Mouse (Mus musculus) c-Kit-positive CD71-negative TER-119-negative erythroid progenitor cells, embryonic 14.5 days (primary cell): ENCODE results near the gene Ccdc88a.
"Not testable (repeated sequence)": the region's sequence is repeated elsewhere in the genome, so short reads cannot be mapped to it uniquely, and the experiment has no call there.

Experiments used
- DNase-seq: peaks from one replicate; pipeline ENCODE4 v3.0.0-alpha.2; 2013; ENCODE audit warnings: low read depth

The Ccdc88a gene

DNA sequence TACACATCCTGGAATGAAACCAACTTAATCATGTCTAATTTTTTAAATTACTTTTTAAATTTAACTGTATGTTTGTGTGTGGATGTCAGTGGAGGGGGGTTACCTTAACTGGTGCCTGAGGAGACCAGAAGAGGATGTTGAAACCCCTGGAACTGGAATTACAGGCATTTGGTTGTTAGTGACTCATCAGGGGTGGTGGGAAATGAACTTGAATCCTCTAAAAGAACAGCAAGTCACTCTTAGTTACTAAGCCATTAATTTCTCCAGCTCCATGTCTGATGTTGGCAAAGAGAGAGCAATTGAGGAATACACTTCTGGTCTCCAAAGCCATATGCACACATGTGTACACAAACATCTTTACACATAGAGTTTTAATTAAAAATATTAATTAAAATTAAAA is 101.2 kb downstream of the Ccdc88a start:
- DNase-seq = no peak

DNA sequence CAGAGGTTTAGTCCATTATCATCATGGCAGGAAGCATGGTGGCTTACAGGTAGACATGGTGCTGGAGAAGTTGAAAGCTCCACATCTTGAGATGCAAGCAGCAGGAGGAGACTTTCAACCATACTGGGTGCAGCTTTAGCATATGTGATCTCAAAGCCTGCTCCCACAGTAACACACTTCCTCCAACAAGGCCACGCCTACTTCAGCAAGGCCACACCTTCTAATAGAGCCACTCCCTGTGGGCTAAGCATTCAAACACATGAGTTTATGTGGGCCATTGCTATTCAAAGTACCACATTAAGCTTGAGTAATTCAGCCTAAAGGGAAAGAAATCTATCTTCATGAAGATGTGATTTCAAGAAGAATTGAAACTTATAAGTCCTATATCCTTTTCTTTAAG is 119.7 kb downstream of the Ccdc88a start:
- no peak for DNase-seq

DNA sequence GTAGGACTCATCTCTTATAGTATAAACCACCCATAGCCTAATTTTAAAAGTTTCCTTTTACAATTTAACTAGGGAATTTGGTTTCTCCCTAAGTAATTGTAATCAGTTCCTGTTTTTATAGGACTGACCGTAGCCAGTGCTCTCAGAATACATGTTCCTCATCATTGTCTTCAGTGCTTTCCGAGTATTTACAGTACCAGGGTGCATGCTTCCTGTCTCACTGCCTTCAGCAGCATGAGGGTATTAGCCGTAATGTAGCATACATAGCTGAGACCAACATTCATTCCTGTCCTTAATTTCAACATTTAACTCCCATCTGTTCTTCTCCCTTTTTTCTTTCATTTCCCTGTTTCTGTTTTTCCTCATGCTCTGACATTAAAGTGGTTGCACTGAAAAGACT is 123.5 kb downstream of the Ccdc88a start:
- DNase-seq = no peak

DNA sequence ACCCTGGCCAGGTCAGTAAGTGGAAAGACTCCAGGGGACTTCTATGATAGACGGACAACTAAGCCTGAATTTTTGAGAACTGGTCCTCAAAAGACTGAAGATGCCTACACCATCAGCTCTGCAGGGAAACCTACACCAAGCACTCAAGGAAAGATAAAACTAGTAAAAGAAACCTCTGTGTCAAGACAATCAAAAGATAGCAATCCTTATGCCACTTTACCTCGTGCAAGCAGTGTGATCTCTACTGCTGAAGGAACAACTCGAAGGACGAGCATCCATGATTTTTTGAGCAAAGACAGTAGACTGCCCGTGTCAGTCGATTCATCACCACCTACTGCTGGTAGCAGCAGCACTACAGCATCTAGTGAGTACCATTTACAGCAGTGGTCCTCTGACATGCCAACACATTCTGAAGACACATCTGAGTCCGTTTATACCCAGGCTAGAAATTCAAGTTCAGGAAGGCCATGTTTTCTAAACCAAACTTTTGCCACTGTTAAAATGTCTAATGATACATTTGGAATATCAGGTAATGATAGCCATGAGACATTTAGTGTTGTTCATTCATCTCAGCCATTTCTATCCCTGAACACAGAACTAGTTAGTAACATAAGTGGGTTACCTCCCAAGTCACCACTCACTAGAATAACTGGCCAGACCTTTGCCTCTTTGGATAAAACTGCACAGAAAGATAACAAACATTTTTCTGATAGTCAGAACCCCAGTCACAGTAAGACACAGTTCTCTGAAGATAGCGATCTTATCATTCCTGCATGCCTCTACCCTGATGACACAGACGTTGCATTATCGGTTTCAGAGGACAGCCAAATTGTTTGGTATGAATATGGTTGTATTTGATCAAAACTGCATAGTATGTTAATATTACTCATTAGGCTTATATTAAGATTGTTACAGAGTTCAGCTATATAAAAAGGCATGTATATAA is 130.8 kb downstream of the Ccdc88a start:
- DNase-seq = no peak

DNA sequence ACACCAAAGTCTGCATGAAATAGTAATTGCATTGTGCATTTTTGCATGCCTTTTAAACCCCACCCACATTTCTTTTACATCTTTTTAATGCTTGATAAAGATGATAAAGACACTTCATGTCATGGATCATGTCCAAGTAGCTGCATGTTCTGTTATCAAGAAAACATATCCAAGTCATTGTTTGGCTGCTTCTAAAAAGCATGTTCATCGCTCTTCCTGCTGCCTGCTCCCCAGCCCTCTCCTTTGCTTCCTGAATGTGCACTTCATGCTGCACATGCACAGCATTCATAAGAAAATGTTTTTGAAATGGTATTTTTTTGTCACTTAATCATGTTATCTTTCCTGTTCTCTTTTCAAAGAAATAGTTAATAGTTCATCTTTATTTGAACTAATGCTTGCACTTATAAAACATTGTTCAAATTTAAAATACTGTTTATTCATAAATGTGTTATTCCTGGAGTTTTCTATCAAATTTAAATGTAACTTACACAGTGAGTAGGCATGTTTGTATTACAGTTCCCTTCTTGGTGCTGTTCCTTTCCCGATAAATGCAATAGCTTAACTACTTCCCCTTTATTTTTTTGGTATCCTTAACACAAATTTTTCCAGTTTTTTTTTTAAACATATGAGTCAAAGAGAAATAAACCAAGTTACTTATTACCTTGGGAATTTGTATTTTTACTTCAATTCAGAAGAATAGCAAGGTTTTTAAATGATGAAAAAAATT is 131.6 kb downstream of the Ccdc88a start:
- DNase-seq = no peak

DNA sequence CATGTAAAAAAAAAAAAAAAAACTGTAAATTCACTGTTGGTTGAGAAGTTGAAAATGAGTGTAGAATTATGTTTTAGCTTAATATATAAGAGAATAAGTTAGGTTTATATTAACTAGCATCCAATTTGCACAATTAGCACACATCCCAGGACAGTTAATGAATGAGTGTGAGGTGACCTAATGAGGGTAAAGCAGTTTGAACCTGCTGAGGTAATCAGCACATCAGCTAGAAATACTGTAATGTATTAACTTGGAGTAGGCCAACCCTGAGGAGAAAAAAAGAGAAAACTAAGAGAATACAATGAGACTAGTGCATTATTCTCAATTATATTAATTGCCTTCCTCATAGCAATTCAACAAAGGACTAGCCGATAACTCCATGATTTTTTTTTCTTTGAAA is 136.0 kb downstream of the Ccdc88a start:
- no peak for DNase-seq

DNA sequence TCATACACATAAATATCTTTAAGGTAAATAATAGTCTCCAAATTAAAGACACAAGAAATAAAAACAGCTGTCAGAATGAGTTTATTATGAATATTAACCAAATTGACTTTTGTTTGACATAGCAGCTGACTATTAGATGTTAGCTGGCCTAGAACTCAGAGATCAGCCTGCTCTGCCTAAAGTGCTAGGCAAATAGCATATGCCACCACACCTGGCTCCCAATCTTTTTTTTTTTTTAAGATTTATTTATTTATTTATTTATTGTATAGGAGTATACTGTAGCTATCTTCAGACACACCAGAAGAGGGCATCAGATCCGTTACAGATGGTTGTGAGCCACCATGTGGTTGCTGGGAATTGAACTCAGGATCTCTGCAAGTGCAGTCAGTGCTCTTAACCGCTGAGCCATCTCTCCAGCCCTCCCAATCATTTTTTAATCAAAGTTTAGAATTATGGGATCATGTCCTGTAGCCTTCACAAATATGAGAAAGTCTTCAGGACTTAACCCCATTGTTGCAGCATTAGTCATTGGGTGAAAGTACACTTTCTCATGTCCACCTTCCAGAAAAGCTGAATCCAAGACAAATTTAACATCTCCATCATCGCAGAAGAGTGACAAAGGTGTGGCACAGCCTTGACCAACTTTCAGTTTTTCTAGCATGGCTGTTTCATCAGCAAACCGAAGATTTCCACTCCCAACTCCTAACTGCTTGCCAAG is 139.5 kb downstream of the Ccdc88a start:
- no peak for DNase-seq

DNA sequence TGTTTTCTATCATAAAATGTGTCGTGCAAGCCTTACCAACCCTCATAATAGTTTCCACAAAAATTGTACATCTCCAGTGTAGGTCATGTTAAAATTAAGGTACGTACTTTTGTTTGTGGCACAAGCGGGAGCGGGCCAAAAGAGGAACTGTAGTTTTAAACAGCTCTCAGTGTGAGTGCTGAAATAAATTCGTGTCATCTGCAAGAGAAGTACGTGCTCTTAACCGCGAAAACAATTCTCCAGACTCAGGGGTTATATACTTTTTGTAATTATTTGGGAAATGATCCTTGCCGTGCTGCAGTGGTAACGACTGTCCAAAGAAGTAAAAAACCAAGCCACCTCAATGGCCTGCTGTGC is 140.8 kb downstream of the Ccdc88a start:
- DNase-seq = no peak

DNA sequence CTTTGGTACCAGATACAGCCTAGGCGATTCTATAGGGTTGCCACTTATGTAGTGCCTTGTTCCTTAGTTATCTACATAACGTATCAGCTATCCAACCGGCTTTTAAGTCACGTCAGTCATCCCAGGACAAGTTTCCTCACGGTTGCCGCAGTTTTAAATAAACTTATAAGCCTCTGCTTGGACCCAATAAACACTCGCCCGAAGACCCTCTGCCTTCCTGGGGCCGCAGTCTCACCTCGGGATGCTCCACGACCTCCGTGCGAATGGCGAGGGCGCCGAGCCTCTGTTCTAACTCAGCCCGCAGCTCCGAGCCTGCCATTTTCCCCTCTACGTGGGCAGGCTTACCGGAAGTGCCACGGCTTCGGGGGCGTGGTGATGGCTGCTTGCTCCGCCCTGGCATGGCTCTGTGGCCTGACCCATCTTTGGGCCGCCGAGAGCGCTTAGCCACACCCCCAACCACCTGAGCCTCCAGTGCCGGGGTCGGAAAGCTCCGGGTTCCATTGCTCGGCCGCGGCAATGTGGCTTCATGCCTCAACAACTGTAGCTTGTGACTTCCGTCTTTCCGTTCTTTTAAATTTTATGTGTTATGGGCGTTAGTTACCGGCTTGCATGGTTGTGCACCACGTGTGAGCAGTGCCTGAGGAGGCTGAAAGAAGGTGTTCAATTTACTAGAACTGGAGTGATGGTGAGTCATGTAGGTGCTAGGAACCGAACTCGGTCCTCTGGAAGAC is 141.4 kb downstream of the Ccdc88a start, which contains the start of gene Prorsd1:
Gene Prorsd1, minus strand, starts transcription at position 352 of the 731 bp plus-strand sequence.
- peak; percentile 90 for DNase-seq

DNA sequence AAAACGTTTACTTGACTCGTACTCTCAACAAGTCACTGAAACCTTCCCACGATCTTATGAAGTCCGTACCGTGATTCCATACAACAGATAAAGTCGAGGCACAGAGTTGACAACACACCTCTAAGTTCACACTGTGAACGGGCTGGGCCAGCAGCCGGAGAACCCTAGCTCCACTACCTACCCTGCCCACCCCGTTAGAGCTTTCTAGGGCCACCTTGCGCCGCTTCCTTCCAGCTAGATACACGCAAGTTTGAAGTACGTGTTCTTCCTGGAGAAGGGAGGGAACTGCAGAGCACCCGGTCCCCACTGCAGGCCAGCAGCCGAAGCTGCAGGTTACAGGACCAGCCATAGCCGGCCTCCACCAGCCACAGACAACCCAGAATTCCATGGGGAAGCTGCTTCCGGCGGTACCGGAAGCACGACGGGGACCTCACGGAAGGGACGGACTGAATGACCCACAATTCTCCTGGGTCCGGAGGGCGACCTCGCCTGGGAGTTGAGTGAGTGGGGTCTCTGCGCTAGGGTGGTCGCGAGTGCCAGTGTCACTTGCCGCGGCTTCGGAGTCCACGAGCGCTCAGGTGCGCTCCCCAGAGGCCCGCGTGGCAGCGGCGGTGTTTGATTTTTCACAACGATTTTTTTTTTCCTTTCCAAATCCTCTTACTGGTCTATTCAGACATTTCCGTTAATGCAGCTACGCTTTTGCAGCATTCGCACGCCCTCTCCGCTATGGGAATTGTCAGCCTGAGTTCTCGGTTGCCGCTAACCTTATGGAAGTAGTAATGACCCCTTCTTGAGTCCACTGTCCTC is 152.7 kb downstream of the Ccdc88a start, which contains the start of gene Mtif2:
Gene Mtif2, plus strand, starts transcription at position 421 of the 807 bp plus-strand sequence.
- DNase-seq = no peak

DNA sequence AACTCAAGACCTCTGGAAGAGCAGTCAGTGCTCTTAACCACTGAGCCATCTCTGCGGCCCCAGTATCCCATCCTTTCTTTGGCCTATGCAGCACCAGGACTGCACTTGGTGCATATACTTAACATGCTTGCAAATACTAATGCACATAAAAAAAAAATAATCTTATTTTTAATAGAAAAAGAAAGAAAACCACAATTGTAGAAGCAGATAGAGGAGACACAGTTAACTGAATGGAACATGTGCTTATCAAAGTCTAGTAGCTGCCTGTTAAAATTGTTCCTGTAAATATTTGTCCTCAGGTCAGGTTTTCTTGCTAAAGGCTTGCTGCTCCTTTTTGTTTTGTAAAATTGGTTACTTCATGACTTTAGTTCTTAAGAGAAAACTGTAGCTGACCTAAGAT is 164.7 kb downstream of the Ccdc88a start:
- no peak for DNase-seq

DNA sequence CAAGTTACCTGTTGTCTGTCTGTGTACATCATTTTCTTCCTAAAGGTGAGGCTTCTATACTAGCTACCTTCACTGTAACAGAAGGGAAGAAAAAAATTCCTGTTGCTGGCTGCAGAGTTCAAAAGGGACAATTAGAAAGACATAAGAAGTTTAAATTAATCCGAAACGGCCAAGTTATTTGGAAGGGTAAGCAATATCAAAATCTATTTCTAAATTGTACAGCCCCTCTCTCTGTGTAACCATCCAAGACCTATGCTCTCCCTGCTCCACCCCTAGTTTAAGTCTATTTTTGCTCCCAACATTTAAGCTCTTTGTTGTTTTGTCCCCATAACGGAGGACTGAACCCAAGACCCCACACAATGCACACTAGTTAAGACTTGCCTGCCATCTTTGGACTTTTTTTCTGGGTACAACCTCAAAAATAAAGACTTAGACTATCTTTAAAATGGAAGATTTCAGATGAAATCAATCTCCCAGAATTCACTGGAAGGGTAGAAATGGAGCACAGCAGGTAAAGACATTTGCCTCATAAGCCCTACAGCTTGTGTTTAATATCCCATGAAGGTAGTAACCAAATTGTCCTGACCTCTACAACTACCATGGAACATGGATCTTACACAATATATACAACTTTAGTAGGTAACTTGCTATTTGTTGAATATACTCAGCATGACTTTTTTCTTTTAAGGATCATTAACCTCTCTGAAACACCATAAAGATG is 170.9 kb downstream of the Ccdc88a start:
- no peak for DNase-seq

DNA sequence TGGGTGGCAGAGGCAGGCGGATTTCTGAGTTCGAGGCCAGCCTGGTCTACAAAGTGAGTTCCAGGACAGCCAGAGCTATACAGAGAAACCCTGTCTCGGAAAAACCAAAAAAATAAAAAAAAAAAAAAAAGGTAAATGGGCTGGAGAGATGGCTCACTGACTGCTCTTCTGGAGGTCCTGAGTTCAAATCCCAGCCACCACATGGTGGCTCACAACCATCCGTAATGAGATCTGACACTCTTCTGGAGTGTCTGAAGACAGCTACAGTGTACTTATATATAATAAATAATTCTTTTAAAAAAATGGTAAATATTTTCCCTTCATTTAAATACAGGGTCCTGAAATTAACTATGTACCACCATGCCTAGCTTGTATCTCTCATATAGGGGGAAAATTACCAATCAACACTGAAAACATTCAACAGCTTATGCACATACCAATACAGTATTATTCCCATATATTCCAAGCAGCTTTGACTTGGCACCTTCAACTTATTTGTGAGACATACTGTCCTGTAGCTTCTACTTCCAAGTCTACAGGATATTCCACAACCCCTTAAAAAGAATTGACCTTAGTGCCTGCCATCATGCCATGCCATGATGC is 171.8 kb downstream of the Ccdc88a start:
- DNase-seq = not testable (repeated sequence)

DNA sequence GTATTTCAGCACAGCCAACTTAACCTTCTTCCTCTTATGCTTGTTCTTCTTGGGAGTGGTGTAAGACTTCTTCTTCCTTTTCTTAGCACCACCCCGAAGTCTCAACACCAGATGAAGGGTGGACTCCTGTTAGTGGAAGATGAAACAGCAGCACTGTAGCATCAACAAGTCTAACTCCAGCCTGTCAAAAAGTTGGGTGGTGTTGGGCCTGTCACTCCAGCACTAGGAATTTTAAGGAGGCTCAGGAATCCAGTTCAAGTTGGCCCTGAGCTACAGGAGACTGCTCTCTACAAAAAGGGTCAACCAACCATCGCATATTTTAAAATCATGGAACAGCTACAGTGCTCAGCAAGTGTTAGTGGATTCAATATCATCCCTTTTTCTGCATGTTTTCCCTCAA is 172.8 kb downstream of the Ccdc88a start:
- DNase-seq = not testable (repeated sequence)

DNA sequence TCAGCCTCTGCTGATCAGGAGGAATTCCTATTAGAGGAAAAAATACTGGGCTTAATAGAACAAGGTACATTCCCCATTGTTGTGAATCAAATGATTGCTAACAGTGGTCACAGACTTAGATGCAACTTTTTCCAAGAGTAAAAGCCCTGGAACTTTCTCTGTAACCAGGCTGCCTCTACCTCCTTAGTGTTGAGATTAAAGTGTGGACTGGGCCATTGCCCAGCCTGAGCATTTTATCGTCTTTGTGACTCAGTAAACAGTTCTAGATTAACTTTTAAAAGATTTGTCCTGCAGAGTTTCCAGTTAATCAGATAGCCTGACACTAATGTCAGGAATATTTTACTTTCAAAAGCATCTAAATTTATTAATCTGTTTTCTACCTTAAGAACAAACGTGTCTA is 173.3 kb downstream of the Ccdc88a start:
- DNase-seq = no peak

DNA sequence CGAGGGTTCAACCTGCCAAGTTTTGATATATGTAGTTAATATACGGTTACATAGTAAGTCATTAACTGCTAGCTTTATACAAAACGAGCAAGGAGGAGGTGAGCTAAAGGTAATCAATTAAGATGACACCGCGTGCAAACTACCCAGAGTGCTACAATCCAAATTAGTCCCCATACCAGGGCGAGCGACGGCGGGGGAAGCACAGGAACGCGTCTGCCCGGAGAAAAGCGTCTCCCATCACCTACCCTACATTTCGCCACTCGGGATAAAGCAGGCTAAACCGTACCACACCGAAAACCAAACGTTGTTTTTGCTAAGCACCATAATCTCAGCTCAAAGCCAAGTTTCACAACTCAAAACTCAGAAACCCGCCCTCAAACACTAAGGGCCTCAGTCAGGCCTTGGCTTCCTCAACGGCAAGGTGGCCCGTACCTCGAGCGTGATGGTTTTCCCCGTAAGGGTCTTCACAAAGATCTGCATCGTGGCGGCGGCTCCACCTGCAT is 173.8 kb downstream of the Ccdc88a start:
- no peak for DNase-seq

DNA sequence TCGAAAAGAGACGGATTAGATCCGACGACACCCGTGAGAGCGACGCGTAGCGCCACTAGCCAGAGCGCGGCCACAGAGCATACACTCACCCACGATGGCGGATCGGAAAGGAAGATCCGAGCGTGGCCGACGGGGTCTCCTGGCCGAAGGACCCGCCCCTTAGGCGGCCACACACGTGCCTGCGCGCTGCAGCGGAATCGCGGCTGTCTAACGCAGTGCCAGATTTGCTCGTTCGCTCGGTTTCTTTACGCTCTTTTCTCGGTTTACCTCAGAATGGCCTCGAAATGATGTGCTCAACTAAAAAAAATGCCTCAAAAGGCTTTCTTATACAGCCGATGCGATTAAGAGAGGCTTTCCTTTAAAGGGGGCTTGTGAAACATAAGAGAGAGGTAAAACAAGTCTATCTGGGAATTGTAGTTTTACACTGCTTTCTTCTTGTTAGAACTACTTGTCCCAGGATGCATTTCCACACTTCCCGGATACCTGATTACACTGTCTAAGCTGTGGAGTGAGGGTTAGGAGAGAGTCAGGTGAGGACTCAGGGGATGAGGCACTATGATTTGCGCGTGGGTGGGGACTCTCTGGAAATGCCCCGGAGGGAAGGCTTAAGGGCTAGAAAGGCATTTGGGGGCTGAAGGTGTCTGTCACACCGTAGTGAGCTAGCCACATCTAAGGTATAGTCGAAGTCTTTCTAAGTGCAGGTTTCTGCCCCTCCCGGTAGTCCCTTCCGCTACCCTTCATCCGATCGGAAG is 174.5 kb downstream of the Ccdc88a start, which contains the start of the genes Clhc1 and Rps27a:
Gene Clhc1, plus strand, starts transcription at position 199 of the 752 bp plus-strand sequence.
Gene Rps27a, minus strand, starts transcription at position 358 of the 752 bp plus-strand sequence.
- peak; percentile 80 for DNase-seq
